Mouse (Mus musculus): ENCODE measurements around the gene Rabggtb. TPM values are rescaled to one million over a fixed set of nuclear protein-coding genes. Genes with fewer than 3 reads are reported as not detected.
A peak's percentile ranks its signal among the peaks of the same experiment; 100 is the strongest.

Gene Rabggtb
- polyA plus RNA-seq (2012; ENCODE audit: insufficient read depth, low replicate concordance): 2.3 and 10.0 TPM in 2 replicates

DNA sequence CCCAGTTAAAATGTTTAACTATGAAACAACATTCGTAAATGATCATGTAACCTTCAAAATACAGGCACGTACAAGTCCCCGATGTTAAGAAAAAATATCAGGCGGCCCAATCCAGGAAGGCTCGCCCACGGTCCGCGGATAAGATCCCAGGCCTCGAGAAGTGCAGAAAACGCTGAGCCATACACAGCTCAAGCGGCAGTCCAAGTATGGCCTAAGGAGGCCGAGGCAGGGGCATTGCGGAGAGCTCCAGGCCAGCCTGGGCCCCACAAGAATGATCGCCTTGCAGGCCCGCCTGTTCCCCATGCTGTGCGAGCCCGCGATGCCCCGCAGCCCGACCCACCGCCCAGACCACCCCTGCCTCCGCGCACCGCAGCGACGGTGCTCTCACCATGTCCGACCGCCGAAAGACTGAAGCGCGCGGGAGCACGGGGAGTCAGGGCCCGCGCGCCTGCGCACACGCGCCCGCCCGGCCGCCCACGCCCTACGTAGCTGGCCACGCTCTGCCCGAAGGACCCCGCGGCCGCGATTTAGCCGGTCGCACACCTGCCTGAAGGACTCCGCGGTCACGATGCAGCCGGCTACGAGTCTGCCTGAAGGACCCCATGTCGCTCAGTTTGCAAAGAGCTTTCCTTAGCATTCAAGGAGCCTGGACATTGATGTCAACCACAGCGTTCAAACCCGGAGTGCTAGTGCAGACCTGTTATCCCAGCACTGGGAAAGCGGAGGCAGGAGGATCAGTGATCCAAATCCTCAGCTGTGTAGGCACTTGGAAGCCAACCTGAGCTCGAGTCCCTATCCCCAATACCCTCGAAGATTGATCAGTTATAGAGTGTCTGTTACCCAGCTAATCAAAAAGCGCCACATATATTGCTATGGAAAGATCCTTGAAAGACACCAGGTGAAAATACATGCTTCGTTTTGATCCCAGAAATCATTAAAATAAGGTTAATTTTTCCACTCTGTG lies at the start of gene Rabggtb:
Gene Rabggtb (minus strand): TSS at position 464 of the 964 bp plus-strand sequence.
- H3K4me1 ChIP-seq: peaks cover 59% of the 10 kb centered on the region
- TF ChIP-seq GATA1 (IDR thresholded peaks at IDR 0.05; ENCODE audit: borderline replicate concordance, low read length): no peak
- TF ChIP-seq FLI1 (IDR thresholded peaks at IDR 0.05; ENCODE audit: low read length): no peak

DNA sequence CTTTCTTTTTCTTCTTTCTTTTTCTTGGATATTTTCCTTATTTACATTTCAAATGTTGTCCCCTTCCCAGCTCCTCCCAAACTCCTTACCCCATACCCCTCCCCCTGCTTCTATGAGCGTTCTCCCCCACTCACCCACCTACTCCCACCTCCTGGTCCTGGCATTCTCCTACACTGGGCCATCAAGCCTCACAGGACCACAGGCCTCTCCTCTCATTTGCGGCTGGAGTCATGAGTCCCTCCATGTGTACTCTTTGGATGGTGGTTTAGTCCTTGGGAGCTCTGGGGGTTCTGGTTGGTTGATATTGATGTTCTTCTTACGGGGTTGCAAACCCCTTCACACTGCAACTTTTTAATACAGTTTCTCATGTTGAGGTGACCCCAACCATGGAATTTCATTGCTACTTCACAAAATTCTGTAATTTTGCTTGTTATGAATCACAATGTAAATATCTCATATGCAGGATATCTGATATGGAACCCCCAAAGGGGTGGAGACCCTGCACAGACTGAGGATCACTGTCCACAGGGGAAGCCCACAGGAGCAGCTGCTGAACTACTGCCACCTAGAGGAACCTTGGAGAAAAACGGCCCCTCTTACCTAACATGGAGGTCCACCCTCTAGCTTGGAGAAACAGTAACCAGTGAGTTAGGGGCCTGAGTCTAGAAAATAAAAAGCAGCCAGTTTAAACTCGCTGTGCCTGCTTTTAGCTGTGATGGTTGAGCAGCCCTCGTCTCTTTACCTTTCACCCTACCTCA lies 49.0 kb upstream of the Rabggtb start:
- no peak for TF ChIP-seq GATA1 (IDR thresholded peaks at IDR 0.05; ENCODE audit: borderline replicate concordance, low read length)
- no peak for TF ChIP-seq FLI1 (IDR thresholded peaks at IDR 0.05; ENCODE audit: low read length)
- H3K9me3 ChIP-seq: peaks cover 14% of the 10 kb centered on the region
- no peaks in the 10 kb centered on the region for H3K27me3 ChIP-seq (replicated peaks)
- H3K4me3 ChIP-seq (replicated peaks): no peak overlapping the region
- peaks cover 49% of the 10 kb centered on the region for H3K4me1 ChIP-seq
- peaks cover 2% of the 10 kb centered on the region for H3K36me3 ChIP-seq (replicated peaks; ENCODE audit: low read length)

More for the DNA sequence above, at the start of gene Rabggtb:
- Histone ChIP-seq H3K36me3 (replicated peaks; ENCODE audit: low read length) (peaks cover 38% of the 10 kb centered on the region), H3K4me3 (replicated peaks) (peak within 1 kb of the TSS; percentile 98), H3K9me3 (no peaks in the 10 kb centered on the region), H3K27me3 (replicated peaks) (no peaks in the 10 kb centered on the region)

DNA sequence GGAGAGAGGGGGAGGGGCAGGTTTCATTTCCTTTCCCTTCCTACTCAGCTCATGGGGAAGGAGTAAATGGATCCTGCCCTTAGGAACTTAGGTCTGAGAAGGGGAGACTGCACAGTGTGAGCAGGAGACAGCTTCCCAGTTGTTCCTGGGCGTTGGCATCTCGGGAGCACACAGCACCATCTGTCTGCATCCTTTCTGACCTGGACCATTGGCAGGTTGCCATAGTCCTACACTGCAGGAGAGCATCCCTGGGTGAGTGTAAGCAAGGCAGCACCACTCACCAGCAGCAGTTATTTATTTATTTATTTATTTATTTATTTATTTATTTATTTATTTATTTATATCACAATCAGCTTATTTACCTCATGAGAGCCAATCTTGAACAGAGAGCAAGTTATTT lies 48.1 kb upstream of the Rabggtb start:
- no peak overlapping the region for H3K4me3 ChIP-seq (replicated peaks)
- peaks cover 13% of the 10 kb centered on the region for H3K9me3 ChIP-seq
- peaks cover 49% of the 10 kb centered on the region for H3K4me1 ChIP-seq
- TF ChIP-seq FLI1 (IDR thresholded peaks at IDR 0.05; ENCODE audit: low read length): no peak
- TF ChIP-seq GATA1 (IDR thresholded peaks at IDR 0.05; ENCODE audit: borderline replicate concordance, low read length): no peak
- peaks cover 2% of the 10 kb centered on the region for H3K36me3 ChIP-seq (replicated peaks; ENCODE audit: low read length)
- H3K27me3 ChIP-seq (replicated peaks): no peaks in the 10 kb centered on the region

DNA sequence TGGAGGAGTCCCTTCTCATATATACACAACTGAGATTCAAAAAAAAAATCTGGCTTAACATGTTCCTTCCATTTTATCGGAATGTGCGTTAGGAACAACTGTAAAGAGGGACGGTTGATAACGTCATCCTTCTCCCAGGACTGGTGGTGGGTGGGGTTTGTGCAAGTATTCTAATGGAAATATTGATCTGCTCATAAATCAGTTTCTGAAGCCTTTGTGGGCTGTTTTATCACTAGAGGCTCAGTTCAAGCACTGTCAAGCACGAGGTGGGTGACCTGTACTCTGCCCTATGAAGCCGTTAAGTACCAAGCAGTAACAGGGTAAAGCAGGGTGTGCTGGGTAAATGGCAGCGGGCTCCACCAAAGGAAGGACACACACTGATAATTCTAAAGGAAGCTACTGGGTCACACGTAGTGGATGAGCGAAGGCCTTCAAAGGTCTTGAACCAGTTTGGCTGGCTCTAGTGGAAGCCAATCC lies 47.0 kb upstream of the Rabggtb start:
- H3K9me3 ChIP-seq: peaks cover 15% of the 10 kb centered on the region
- no peaks in the 10 kb centered on the region for H3K27me3 ChIP-seq (replicated peaks)
- H3K4me3 ChIP-seq (replicated peaks): no peak overlapping the region
- no peak for TF ChIP-seq FLI1 (IDR thresholded peaks at IDR 0.05; ENCODE audit: low read length)
- TF ChIP-seq GATA1 (IDR thresholded peaks at IDR 0.05; ENCODE audit: borderline replicate concordance, low read length): no peak
- H3K4me1 ChIP-seq: peaks cover 39% of the 10 kb centered on the region
- peaks cover 2% of the 10 kb centered on the region for H3K36me3 ChIP-seq (replicated peaks; ENCODE audit: low read length)

DNA sequence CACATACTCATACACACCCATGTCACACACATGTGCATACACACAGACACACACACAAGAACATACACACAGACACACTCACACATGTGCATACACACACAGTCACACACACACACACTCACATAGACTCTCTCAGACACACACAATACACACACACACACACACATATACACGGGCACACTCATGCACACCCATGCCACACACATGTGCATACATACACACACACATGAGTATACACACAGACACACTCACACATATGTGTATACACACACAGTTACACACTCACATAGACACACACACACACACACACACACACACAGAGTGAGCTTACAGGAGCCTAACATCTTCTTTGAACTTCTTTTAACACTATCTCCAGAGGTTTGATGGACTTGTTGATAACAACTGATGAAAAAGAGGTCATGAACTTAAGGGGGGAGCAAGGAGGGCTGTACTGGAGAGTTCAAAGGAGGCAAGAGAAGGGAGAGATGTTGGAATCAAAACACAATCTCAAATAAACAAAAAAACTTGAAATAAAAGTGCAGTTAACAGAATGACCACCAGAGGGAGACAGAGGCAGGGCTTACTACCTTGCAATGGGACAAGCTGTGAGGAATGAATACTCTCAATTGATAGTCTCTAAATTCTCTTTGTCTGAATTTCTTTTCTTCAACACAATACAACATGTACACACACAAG lies 46.4 kb upstream of the Rabggtb start:
- Histone ChIP-seq H3K36me3 (replicated peaks; ENCODE audit: low read length) (peaks cover 2% of the 10 kb centered on the region), H3K27me3 (replicated peaks) (no peaks in the 10 kb centered on the region), H3K9me3 (peaks cover 16% of the 10 kb centered on the region), H3K4me3 (replicated peaks) (no peak overlapping the region), H3K4me1 (peaks cover 39% of the 10 kb centered on the region)
- TF ChIP-seq FLI1 (IDR thresholded peaks at IDR 0.05; ENCODE audit: low read length): no peak
- TF ChIP-seq GATA1 (IDR thresholded peaks at IDR 0.05; ENCODE audit: borderline replicate concordance, low read length): no peak

DNA sequence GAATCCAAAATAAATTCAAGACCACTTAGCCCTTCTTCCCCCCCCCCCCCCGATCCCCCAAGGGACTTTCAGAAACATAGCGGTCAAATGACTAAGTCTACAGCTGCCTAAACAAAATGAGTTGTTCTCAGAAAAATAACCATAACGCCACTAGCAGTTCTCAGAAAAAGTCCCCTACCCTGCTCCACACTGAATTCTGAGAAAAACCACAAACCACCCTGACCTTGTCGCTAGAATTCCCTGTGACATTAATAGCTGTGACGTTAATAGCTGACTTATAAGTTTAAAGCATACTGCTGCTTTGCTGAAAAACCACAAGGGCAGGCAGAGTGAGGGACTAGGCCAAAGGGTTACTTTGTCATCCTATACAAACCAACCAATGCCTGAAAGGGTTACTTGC lies 45.1 kb upstream of the Rabggtb start:
- Histone ChIP-seq H3K4me3 (replicated peaks) (no peak overlapping the region), H3K9me3 (peaks cover 16% of the 10 kb centered on the region), H3K4me1 (peaks cover 39% of the 10 kb centered on the region), H3K36me3 (replicated peaks; ENCODE audit: low read length) (peaks cover 2% of the 10 kb centered on the region), H3K27me3 (replicated peaks) (no peaks in the 10 kb centered on the region)
- TF ChIP-seq FLI1 (IDR thresholded peaks at IDR 0.05; ENCODE audit: low read length): no peak
- TF ChIP-seq GATA1 (IDR thresholded peaks at IDR 0.05; ENCODE audit: borderline replicate concordance, low read length): no peak

DNA sequence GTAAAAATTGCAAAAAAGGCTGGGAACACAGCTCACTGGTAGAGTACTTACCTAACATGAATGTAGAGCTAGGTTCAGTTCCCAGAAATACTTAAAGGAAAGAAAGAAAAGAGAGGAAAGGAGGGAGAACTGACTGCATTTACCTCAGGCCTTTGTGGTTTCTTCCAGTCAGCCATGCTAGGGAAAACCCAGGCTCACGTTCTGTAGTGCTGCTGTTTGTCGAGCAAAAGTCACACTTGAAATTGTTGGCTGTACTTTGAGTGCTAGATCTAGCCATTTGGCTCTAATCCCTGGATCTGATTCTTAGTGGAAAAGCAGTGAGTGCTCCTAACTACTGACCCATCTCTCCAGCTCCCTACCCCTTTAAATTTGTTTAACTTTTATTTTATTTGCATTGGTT lies 35.4 kb upstream of the Rabggtb start:
- peaks cover 2% of the 10 kb centered on the region for H3K27me3 ChIP-seq (replicated peaks)
- peaks cover 11% of the 10 kb centered on the region for H3K4me1 ChIP-seq
- H3K9me3 ChIP-seq: peaks cover 11% of the 10 kb centered on the region
- TF ChIP-seq GATA1 (IDR thresholded peaks at IDR 0.05; ENCODE audit: borderline replicate concordance, low read length): no peak
- no peak for TF ChIP-seq FLI1 (IDR thresholded peaks at IDR 0.05; ENCODE audit: low read length)
- no peak overlapping the region for H3K4me3 ChIP-seq (replicated peaks)
- H3K36me3 ChIP-seq (replicated peaks; ENCODE audit: low read length): no peaks in the 10 kb centered on the region

DNA sequence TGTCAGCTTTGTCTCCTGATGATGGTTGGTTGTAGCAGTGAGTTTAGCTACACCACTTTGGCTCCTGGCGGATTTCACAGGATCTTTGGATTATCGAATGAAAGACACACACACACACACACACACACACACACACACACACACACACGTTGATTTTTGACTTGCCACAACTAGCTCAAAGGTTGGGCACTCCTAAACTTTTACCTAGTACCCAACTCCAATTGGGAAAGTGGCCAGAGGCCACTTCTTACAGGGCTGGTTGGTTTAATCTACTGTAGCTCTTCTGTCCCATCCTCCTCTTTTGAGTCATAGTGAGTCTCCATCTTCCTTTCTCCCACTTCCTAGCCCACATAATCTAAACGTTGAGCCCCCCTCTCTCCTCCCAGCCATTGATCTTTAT lies 34.5 kb upstream of the Rabggtb start:
- TF ChIP-seq FLI1 (IDR thresholded peaks at IDR 0.05; ENCODE audit: low read length) (no peak), GATA1 (IDR thresholded peaks at IDR 0.05; ENCODE audit: borderline replicate concordance, low read length) (no peak)
- H3K27me3 ChIP-seq (replicated peaks): peaks cover 2% of the 10 kb centered on the region
- H3K4me1 ChIP-seq: peaks cover 20% of the 10 kb centered on the region
- H3K36me3 ChIP-seq (replicated peaks; ENCODE audit: low read length): peaks cover 4% of the 10 kb centered on the region
- no peak overlapping the region for H3K4me3 ChIP-seq (replicated peaks)
- H3K9me3 ChIP-seq: peaks cover 11% of the 10 kb centered on the region

DNA sequence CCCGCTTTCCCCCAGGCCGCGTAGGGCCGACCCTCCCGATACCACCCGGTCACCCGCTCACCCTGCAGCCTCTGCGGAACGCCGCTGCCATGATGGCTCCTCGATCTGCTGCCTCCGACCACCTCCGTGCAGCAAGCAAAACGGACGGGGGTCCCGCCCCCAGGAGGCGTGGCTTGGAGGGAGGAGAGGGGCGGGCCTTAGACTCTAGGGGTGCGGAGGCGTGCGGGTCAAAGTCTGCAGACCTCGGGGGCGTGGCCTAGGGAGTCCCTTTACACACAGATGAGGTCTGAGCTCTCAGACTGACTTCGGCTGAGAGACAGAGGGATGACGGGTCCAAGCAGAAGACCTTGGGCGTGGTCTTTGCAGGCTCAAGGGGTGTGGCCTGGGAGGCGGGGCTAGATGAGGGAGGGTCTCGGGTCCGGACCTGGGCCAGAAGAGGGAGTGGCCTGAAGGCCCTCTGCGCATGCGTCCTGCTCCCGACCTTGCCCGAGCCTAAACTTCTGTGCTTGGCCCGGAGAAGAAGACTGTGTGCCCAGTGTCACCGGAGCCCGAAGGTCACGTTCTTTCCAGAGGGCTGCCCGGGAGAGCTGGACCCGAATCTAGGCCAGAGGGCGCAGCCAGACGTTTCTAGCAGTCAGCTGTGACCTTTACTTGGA lies 31.7 kb upstream of the Rabggtb start, which contains the start of gene Acadm:
Gene Acadm (minus strand): TSS at position 298 of the 656 bp plus-strand sequence.
- TF ChIP-seq GATA1 (IDR thresholded peaks at IDR 0.05; ENCODE audit: borderline replicate concordance, low read length): no peak
- no peak for TF ChIP-seq FLI1 (IDR thresholded peaks at IDR 0.05; ENCODE audit: low read length)
- Histone ChIP-seq H3K36me3 (replicated peaks; ENCODE audit: low read length) (peaks cover 30% of the 10 kb centered on the region), H3K27me3 (replicated peaks) (no peaks in the 10 kb centered on the region), H3K4me3 (replicated peaks) (peak within 1 kb of the TSS; percentile 96), H3K9me3 (no peaks in the 10 kb centered on the region), H3K4me1 (peaks cover 36% of the 10 kb centered on the region)

Measured in megakaryocyte, embryonic 14.5 days (primary cell).